8 mouse cellular contexts compared by ENCODE assay signal in the genomic region with DNA sequence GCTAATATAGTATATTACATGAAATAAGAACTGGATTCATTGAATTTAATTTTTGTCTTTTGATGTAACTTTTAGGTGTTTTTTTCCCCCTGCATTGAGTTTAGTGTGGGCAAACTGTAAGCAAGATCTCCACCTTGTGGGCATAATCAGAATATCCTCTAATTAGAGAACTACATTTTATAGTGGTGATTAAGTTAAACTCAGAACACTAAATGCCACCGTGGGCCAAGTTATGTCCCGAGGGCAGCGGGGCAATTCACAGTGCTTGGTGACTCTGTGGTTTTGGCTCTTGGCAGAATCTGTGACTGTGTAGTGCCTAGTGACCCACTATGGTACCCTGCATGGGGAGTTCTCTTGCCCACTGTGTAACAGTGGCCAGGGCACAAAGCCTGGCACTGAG. TPM values are rescaled to one million over a fixed set of nuclear protein-coding genes. Genes with fewer than 3 reads are reported as not detected.
DNase-seq lines count a peak whose midpoint lies in the region; ATAC-seq and TF ChIP-seq lines count a peak whose summit lies in the region.

No protein-coding gene starts in this region.

- no peak overlapping the region for H3K27ac ChIP-seq in heart, adult 2 months
- no peak overlapping the region for H3K27ac ChIP-seq in midbrain, embryonic 14.5 days (replicated peaks; ENCODE audit: low read depth, low read length)
- no peak overlapping the region for H3K27ac ChIP-seq in midbrain, embryonic 15.5 days
- no peak overlapping the region for H3K27ac ChIP-seq in stomach, postnatal 0 days (replicated peaks)

- peaks cover 7% of the 10 kb centered on the region for H3K27me3 ChIP-seq in heart, adult 2 months (ENCODE audit: control insufficient read depth, insufficient read depth, low read length)
- no peaks in the 10 kb centered on the region for H3K27me3 ChIP-seq in midbrain, embryonic 14.5 days (ENCODE audit: control insufficient read depth, insufficient read depth, low read length)
- H3K27me3 ChIP-seq in midbrain, embryonic 15.5 days (replicated peaks) = 0 out of 2 replicates have a peak, but pooled peaks cover 2% of the 10 kb centered on the region
- H3K27me3 ChIP-seq in stomach, postnatal 0 days (ENCODE audit: control insufficient read depth, insufficient read depth, low read length) = no peaks in the 10 kb centered on the region

- H3K36me3 ChIP-seq in heart, adult 2 months (ENCODE audit: control insufficient read depth, insufficient read depth, low read length) = no peaks in the 10 kb centered on the region
- no peaks in the 10 kb centered on the region for H3K36me3 ChIP-seq in midbrain, embryonic 14.5 days (ENCODE audit: control insufficient read depth, insufficient read depth, low read length)
- H3K36me3 ChIP-seq in midbrain, embryonic 15.5 days (replicated peaks) = no peaks in the 10 kb centered on the region
- no peaks in the 10 kb centered on the region for H3K36me3 ChIP-seq in stomach, postnatal 0 days (ENCODE audit: control insufficient read depth, insufficient read depth, low read length)

- TF ChIP-seq POLR2A in heart, adult 2 months (IDR thresholded peaks at IDR 0.05; ENCODE audit: insufficient read depth, low read depth, low read length) = no peak

- H3K79me2 ChIP-seq in heart, adult 2 months (replicated peaks; ENCODE audit: control insufficient read depth, insufficient read depth, low read length) = no peaks in the 10 kb centered on the region

- WGBS in heart, adult 2 months = 20% methylated on average over 3 of the region's 3 CpGs
- WGBS in midbrain, embryonic 14.5 days = 34% methylated on average over 3 of the region's 3 CpGs
- 40% methylated on average over 3 of the region's 3 CpGs for WGBS in midbrain, embryonic 15.5 days
- WGBS in stomach, postnatal 0 days = 24% methylated on average over 3 of the region's 3 CpGs

- H3K9me3 ChIP-seq in midbrain, embryonic 14.5 days (ENCODE audit: control insufficient read depth, low read length) = no peaks in the 10 kb centered on the region
- no peaks in the 10 kb centered on the region for H3K9me3 ChIP-seq in midbrain, embryonic 15.5 days
- no peaks in the 10 kb centered on the region for H3K9me3 ChIP-seq in stomach, postnatal 0 days (ENCODE audit: control insufficient read depth, low read length)

- no peak for ATAC-seq in midbrain, embryonic 14.5 days (ENCODE audit: low FRiP score, low TSS enrichment)
- no peak for ATAC-seq in midbrain, embryonic 15.5 days (replicated peaks)
- ATAC-seq in stomach, postnatal 0 days (ENCODE audit: low FRiP score, low TSS enrichment) = no peak

- H3K4me3 ChIP-seq in heart, adult 2 months = no peak overlapping the region
- no peak overlapping the region for H3K4me3 ChIP-seq in midbrain, embryonic 14.5 days (replicated peaks; ENCODE audit: low read depth, low read length)
- no peak overlapping the region for H3K4me3 ChIP-seq in midbrain, embryonic 15.5 days
- H3K4me3 ChIP-seq in stomach, postnatal 0 days (ENCODE audit: low read depth, low read length) = no peak overlapping the region

- TF ChIP-seq EP300 in heart, adult 2 months (IDR thresholded peaks at IDR 0.05; ENCODE audit: insufficient read depth, low read depth, low read length) = no peak
- no peak for TF ChIP-seq EP300 in stomach, postnatal 0 days (optimal IDR thresholded peaks at IDR 0.05)

- H3K4me1 ChIP-seq in heart, adult 2 months (ENCODE audit: control insufficient read depth, insufficient read depth, low read length) = peaks cover 1% of the 10 kb centered on the region; the same call in 1 of the 2 replicates
- H3K4me1 ChIP-seq in midbrain, embryonic 14.5 days (ENCODE audit: control insufficient read depth, insufficient read depth, low read length) = peaks cover 4% of the 10 kb centered on the region
- H3K4me1 ChIP-seq in midbrain, embryonic 15.5 days = peaks cover 23% of the 10 kb centered on the region
- H3K4me1 ChIP-seq in stomach, postnatal 0 days (replicated peaks; ENCODE audit: control insufficient read depth, insufficient read depth) = peaks cover 3% of the 10 kb centered on the region; the same call in 1 of the 2 replicates

- DNase-seq in heart, adult 2 months = no peak
- no peak for DNase-seq in heart, adult 9 months (ENCODE audit: low spot score in 2 of 2)
- peak; percentile 81 for DNase-seq in midbrain, embryonic 14.5 days
- peak; percentile 18 to 23 for DNase-seq in cerebellum, postnatal 25 days
- no peak for DNase-seq in stomach, postnatal 0 days (ENCODE audit: low spot score)
- DNase-seq in adrenal gland, postnatal 14 days = no peak
- DNase-seq in heart, postnatal 4 days = no peak

- no peak overlapping the region for H3K9ac ChIP-seq in heart, adult 2 months (ENCODE audit: low read depth, low read length)
- no peak overlapping the region for H3K9ac ChIP-seq in midbrain, embryonic 14.5 days (replicated peaks; ENCODE audit: low read length)
- no peak overlapping the region for H3K9ac ChIP-seq in midbrain, embryonic 15.5 days
- H3K9ac ChIP-seq in stomach, postnatal 0 days (ENCODE audit: low read length) = no peak overlapping the region

- intact Hi-C loops in heart, adult 2 months (cut with DNase I) = loop anchor here (1.0 to 10.0 kb wide), 7 partner anchors 166 to 749 kb away; a partner anchor contains a TSS

- peak; percentile 90 for TF ChIP-seq CTCF in heart, adult 2 months (IDR thresholded peaks at IDR 0.05)
- peak; percentile 80 for TF ChIP-seq CTCF in stomach, postnatal 0 days (IDR thresholded peaks at IDR 0.05; ENCODE audit: low read depth)

- no peak overlapping the region for H3K4me2 ChIP-seq in midbrain, embryonic 14.5 days (ENCODE audit: low read length)
- no peak overlapping the region for H3K4me2 ChIP-seq in midbrain, embryonic 15.5 days
- no peak overlapping the region for H3K4me2 ChIP-seq in stomach, postnatal 0 days (replicated peaks; ENCODE audit: low read depth)

RNA-seq across cellular contexts. Expression of a gene that starts 1.1 kb away (rescaled TPM):
- total RNA-seq in heart, adult 2 months (2021) = under 1 TPM; 0.50 to 0.68 TPM
- 0.57 and 0.59 TPM in 2 replicates for polyA plus RNA-seq in heart, adult 2 months (2012; rRNA removed)
- polyA plus RNA-seq in midbrain, embryonic 14.5 days (2014; fragmentation: Nextera tagmentation; extraction: Ambion mirVana) = 33.0 and 34.4 TPM in 2 replicates
- polyA plus RNA-seq in midbrain, embryonic 15.5 days (2015; fragmentation: Nextera tagmentation; extraction: Ambion mirVana) = 35.5 and 37.9 TPM in 2 replicates
- 5.9 and 7.3 TPM in 2 replicates for polyA plus RNA-seq in stomach, postnatal 0 days (2015; fragmentation: Nextera tagmentation; extraction: Ambion mirVana)
- total RNA-seq in adrenal gland, postnatal 14 days (2021) = 0.85 and 1.5 TPM in 2 replicates
- 1 to 10 TPM; 3.2 to 3.3 TPM for total RNA-seq in heart, postnatal 4 days (2021)

RNA-seq across cellular contexts. Expression of a gene that starts 45.8 kb away (rescaled TPM):
- 10 to 100 TPM; 27.7 to 28.8 TPM for total RNA-seq in heart, adult 2 months (2021)
- polyA plus RNA-seq in heart, adult 2 months (2012; rRNA removed) = 13.0 and 23.6 TPM in 2 replicates
- 58.7 and 71.7 TPM in 2 replicates for polyA plus RNA-seq in midbrain, embryonic 14.5 days (2014; fragmentation: Nextera tagmentation; extraction: Ambion mirVana)
- 69.4 and 70.8 TPM in 2 replicates for polyA plus RNA-seq in midbrain, embryonic 15.5 days (2015; fragmentation: Nextera tagmentation; extraction: Ambion mirVana)
- 9.7 and 10.1 TPM in 2 replicates for polyA plus RNA-seq in stomach, postnatal 0 days (2015; fragmentation: Nextera tagmentation; extraction: Ambion mirVana)
- 64.5 and 76.8 TPM in 2 replicates for total RNA-seq in adrenal gland, postnatal 14 days (2021)
- 10 to 100 TPM; 47.8 to 50.4 TPM for total RNA-seq in heart, postnatal 4 days (2021)

Comparison
In these comparisons a context has a peak if more than half of its experiments do, and no peak if none do; other contexts are left out.
1. DNase-seq: peak in midbrain, embryonic 14.5 days (single experiment) and cerebellum, postnatal 25 days (2 of 2); none in heart, adult 2 months (0 of 2), heart, adult 9 months (0 of 2), stomach, postnatal 0 days (single experiment), adrenal gland, postnatal 14 days (single experiment) and heart, postnatal 4 days (single experiment).